Mouse (Mus musculus) G1E (cell line): ENCODE data around the gene Elf5.

Experiments
- CTCF ChIP-seq: IDR thresholded peaks from 2 replicates; pipeline ENCODE4 v1.5.1; 2012; ENCODE audit warnings: low read depth, low read length, inconsistent platforms, mixed read lengths
- GATA1 ChIP-seq: IDR thresholded peaks from 2 replicates; pipeline ENCODE4 v1.6.1; 2012; ENCODE audit warnings: borderline replicate concordance, low read length, inconsistent platforms, mixed read lengths
- GATA2 ChIP-seq: IDR thresholded peaks from 2 replicates; pipeline ENCODE4 v1.6.1; 2012; ENCODE audit warnings: low read depth, low read length, inconsistent platforms, borderline replicate concordance
- POLR2AphosphoS5 ChIP-seq: IDR thresholded peaks from 2 replicates; pipeline ENCODE4 v1.6.1; 2012; ENCODE audit warnings: low read depth, low read length, inconsistent platforms; ENCODE audit not compliant: insufficient replicate concordance
- TAL1 ChIP-seq: conservative IDR thresholded peaks from 2 replicates; pipeline ENCODE4 v1.6.1; 2012; ENCODE audit warnings: low read depth, low read length, inconsistent platforms, mixed read lengths

- TF ChIP-seq GATA1 (no peak), CTCF (no peak), TAL1 (no peak), POLR2AphosphoS5 (no peak), GATA2 (no peak)
Measured at GRCm38 (mm10) chr2:103465429-103465828, 53.9 kb downstream of the Elf5 start.
